Mouse (Mus musculus): ENCODE results near the gene Necab2. TPM values are rescaled to one million over a fixed set of nuclear protein-coding genes. Genes with fewer than 3 reads are reported as not detected.

The Necab2 gene
- polyA plus RNA-seq, 1 experiment, result not detected

DNA sequence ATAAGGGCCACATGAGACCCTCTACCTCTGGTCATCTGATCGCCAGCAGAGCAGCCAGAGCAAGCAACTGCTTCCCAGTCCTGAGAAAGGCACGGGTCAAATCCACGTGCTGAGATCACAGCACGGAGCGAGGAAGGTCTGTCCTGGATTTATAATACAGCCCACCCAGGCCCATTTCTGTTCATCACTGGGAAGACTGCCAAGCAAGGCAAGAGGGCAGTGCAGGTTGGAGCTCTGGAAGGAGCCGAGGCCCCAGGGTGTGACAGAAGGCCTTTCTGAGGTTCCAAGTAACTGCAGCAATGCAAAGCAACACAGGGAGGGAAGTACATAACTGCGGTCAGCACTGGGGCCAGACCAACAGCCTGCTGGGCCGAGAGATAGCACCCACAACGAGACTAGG lies 64.0 kb downstream of the Necab2 start:
- no peak overlapping the region for H3K4me3 ChIP-seq (ENCODE audit: insufficient read depth, low read depth, low read length)
- no peak overlapping the region for H3K27ac ChIP-seq (replicated peaks; ENCODE audit: low read depth, low read length)
- H3K4me1 ChIP-seq (ENCODE audit: control insufficient read depth, insufficient read depth, insufficient read length, low read length), result no peaks in the 10 kb centered on the region

DNA sequence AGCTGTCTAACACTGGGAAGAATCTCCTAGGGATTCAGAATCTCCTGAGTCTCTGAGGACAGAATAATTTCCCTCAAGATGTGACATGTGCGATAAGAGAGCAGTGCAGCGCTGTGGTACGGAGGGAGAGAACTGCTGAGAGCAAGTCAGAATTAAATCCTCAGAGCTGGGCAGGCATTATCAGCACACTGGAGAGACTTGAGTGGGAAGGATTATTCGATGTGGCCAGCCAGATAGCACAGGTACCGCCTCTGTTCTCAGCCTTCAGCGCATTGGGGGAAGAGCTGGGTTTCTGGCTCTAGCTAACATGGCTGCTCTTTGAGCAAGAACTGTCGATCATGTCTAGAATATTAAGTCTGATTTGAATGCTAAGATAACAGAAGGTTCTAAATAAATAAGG lies 65.2 kb downstream of the Necab2 start:
- H3K27ac ChIP-seq (replicated peaks; ENCODE audit: low read depth, low read length), result no peak overlapping the region
- H3K4me1 ChIP-seq (ENCODE audit: control insufficient read depth, insufficient read depth, insufficient read length, low read length), result no peaks in the 10 kb centered on the region
- H3K4me3 ChIP-seq (ENCODE audit: insufficient read depth, low read depth, low read length), result no peak overlapping the region

DNA sequence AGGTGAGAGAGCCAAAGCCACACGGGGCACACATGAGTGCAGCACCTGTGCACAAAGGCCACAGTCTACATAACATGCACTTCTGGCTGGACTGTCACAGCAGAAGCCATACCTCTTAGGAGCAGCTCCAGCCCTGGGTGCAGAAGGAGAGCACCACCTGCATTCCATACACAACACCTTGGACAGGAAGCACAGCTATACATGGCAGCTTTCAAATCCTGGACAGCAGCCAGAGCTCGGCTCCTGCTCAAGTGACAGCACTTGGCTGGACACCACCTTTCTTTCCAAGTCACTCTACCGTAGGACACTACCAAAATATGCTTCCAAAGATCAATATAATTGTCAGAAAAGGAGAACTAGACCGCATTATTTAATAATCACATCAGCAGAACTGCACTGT lies 66.9 kb downstream of the Necab2 start:
- Histone ChIP-seq H3K4me1 (ENCODE audit: control insufficient read depth, insufficient read depth, insufficient read length, low read length) (no peaks in the 10 kb centered on the region), H3K4me3 (ENCODE audit: insufficient read depth, low read depth, low read length) (no peak overlapping the region), H3K27ac (replicated peaks; ENCODE audit: low read depth, low read length) (no peak overlapping the region)

DNA sequence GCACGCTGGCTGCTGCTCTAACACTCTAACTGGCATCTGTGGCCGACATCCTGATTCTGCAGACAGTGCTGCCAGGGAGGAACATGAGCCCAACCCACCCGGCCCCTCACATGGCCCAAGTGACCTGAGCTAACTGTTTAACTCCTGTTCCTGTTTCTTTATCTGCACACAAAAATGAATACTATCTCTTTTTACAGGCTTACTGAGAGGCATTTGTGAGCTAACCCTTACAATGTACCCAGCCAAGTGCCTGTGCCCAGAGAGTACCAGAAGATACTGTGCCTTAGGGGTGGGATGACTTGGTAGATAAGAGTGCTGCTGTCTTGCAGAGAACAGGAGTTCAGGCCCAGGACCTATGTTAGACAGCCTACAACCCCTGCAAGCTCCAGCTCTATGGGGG lies 68.4 kb downstream of the Necab2 start:
- Histone ChIP-seq H3K4me3 (ENCODE audit: insufficient read depth, low read depth, low read length) (no peak overlapping the region), H3K4me1 (ENCODE audit: control insufficient read depth, insufficient read depth, insufficient read length, low read length) (no peaks in the 10 kb centered on the region), H3K27ac (replicated peaks; ENCODE audit: low read depth, low read length) (no peak overlapping the region)

DNA sequence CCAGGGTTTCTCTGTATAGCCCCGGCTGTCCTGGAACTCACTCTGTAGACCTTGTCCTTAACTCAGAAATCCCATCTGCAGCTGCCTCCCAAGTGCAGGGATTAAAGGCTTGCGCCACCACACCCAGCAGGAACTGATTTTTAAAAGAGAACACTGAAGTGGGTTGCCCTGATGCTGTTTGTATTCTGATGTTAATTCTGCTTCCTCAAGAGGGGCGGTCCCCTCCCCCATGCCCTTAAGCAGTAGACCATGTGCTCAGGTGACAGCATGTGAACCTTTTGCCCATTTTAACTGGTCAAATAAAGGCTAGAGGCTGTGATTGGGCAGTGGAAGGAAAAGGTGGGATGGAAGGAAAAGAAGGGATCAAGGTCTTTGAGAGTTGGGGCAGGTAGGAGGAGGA lies 69.2 kb downstream of the Necab2 start:
- no peaks in the 10 kb centered on the region for H3K4me1 ChIP-seq (ENCODE audit: control insufficient read depth, insufficient read depth, insufficient read length, low read length)
- H3K4me3 ChIP-seq (ENCODE audit: insufficient read depth, low read depth, low read length), result no peak overlapping the region
- H3K27ac ChIP-seq (replicated peaks; ENCODE audit: low read depth, low read length), result no peak overlapping the region

DNA sequence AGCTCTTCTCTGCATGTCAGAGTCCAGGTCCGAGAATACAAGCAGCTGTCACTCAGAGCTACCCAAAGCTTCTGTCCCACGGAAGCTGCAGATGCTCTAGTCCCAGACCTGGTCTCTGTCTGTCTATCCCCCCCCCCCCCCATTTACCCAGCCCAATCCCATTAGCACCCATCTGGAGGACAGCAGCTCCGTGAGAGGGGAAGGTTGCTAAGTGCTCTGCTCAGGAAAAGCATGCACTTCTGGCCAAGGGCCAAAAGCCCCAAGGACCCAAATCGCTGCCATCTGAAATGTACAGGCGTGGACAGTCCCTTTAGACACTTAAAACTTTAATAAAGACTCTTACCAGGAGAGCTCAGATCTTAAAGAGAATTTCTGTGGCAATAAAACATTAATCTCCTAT lies 70.2 kb downstream of the Necab2 start:
- Histone ChIP-seq H3K4me1 (ENCODE audit: control insufficient read depth, insufficient read depth, insufficient read length, low read length) (no peaks in the 10 kb centered on the region), H3K27ac (replicated peaks; ENCODE audit: low read depth, low read length) (no peak overlapping the region), H3K4me3 (ENCODE audit: insufficient read depth, low read depth, low read length) (no peak overlapping the region)

DNA sequence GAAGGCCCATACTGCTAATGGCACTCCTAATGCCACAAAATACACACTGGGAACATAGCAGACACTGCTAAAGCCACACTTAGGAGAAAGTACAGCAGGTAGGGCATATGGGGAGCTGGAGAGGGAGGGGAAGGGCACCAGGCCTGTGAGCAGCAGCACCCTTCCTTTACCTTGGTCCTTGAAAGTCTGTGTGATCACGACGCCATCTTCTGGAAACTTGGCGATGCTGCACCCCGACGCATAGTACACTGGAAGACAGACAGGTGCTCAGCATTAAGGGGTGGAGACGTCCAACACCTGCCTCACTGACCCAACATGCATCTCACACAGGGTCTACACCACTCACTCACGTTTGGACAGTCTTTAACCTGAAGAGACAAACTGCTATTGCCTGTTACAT lies 73.6 kb downstream of the Necab2 start:
- no peak overlapping the region for H3K4me3 ChIP-seq (ENCODE audit: insufficient read depth, low read depth, low read length)
- H3K4me1 ChIP-seq (ENCODE audit: control insufficient read depth, insufficient read depth, insufficient read length, low read length), result no peaks in the 10 kb centered on the region

More for the DNA sequence above, 73.6 kb downstream of the Necab2 start:
- no peak overlapping the region for H3K27ac ChIP-seq (replicated peaks; ENCODE audit: low read depth, low read length)

Other genes starting within 250 kb of the Necab2 start
- 275 and 306 TPM in 2 replicates for gene Hsbp1, start 102.2 kb upstream of the Necab2 start, polyA plus RNA-seq (2012; ENCODE audit: insufficient read depth, insufficient read length, missing spikeins)
- 72.3 and 74.2 TPM in 2 replicates for gene Mlycd, start 51.8 kb upstream of the Necab2 start, polyA plus RNA-seq (2012; ENCODE audit: insufficient read depth, insufficient read length, missing spikeins)
- 1.9 and 2.2 TPM in 2 replicates for gene Osgin1, start 12.6 kb upstream of the Necab2 start, polyA plus RNA-seq (2012; ENCODE audit: insufficient read depth, insufficient read length, missing spikeins)
- not detected in 2 replicates for gene Slc38a8, start 55.0 kb downstream of the Necab2 start, polyA plus RNA-seq (2012; ENCODE audit: insufficient read depth, insufficient read length, missing spikeins)
- gene Mbtps1, start 112.0 kb downstream of the Necab2 start, polyA plus RNA-seq (2012; ENCODE audit: insufficient read depth, insufficient read length, missing spikeins), result 33.8 and 34.4 TPM in 2 replicates
- 7.8 and 9.6 TPM in 2 replicates for gene Hsdl1, start 128.5 kb downstream of the Necab2 start, polyA plus RNA-seq (2012; ENCODE audit: insufficient read depth, insufficient read length, missing spikeins)
- not detected in 2 replicates for gene Dnaaf1, start 128.5 kb downstream of the Necab2 start, polyA plus RNA-seq (2012; ENCODE audit: insufficient read depth, insufficient read length, missing spikeins)
- 0.92 and 1.8 TPM in 2 replicates for gene Taf1c, start 158.5 kb downstream of the Necab2 start, polyA plus RNA-seq (2012; ENCODE audit: insufficient read depth, insufficient read length, missing spikeins)
- gene Adad2, start 166.0 kb downstream of the Necab2 start, polyA plus RNA-seq (2012; ENCODE audit: insufficient read depth, insufficient read length, missing spikeins), result not detected in 2 replicates
- 1.9 TPM in 2 replicates for gene Kcng4, start 189.0 kb downstream of the Necab2 start, polyA plus RNA-seq (2012; ENCODE audit: insufficient read depth, insufficient read length, missing spikeins)
- gene Wfdc1, start 219.6 kb downstream of the Necab2 start, polyA plus RNA-seq (2012; ENCODE audit: insufficient read depth, insufficient read length, missing spikeins), result 1.7 and 3.0 TPM in 2 replicates